Mouse (Mus musculus) heart, embryonic 11.5 days (tissue): ENCODE measurements around the gene Adipoq. TPM values are rescaled to one million over a fixed set of nuclear protein-coding genes. Genes with fewer than 3 reads are reported as not detected.
A peak's percentile ranks its signal among the peaks of the same experiment; 100 is the strongest.

ENCODE experiments used
- ATAC-seq: fragments of 200-750 bp; cut with Nextera tagmentation; replicated peaks from 2 replicates; pipeline ENCODE4 v1.8.0; 2017; ENCODE audit warnings: moderate library complexity; ENCODE audit not compliant: insufficient number of reproducible peaks, low FRiP score, low TSS enrichment
- H3K27ac ChIP-seq: fragments of 300-500 bp; sonication (generic); 2 replicates; pipeline ENCODE4 v1.5.1; 2014; ENCODE audit warnings: mild to moderate bottlenecking, low read depth, low read length
- H3K27me3 ChIP-seq: fragments of 300-500 bp; sonication (generic); 2 replicates; pipeline ENCODE4 v1.6.1; 2014; ENCODE audit warnings: mild to moderate bottlenecking, low read length, mixed read lengths; ENCODE audit not compliant: control insufficient read depth, insufficient read depth
- H3K36me3 ChIP-seq: fragments of 300-500 bp; sonication (generic); 2 replicates; pipeline ENCODE4 v1.6.1; 2014; ENCODE audit warnings: mild to moderate bottlenecking, low read length, moderate library complexity, mixed read lengths; ENCODE audit not compliant: control insufficient read depth, insufficient read depth
- H3K4me1 ChIP-seq: fragments of 300-500 bp; sonication (generic); 2 replicates; pipeline ENCODE4 v1.6.1; 2014; ENCODE audit warnings: low read length; ENCODE audit not compliant: control insufficient read depth, insufficient read depth
- H3K4me2 ChIP-seq: fragments of 300-500 bp; sonication (generic); 2 replicates; pipeline ENCODE4 v1.6.1; 2014; ENCODE audit warnings: mild to moderate bottlenecking, moderate library complexity
- H3K4me3 ChIP-seq: fragments of 300-500 bp; sonication (generic); 2 replicates; pipeline ENCODE4 v1.5.1; 2014; ENCODE audit warnings: low read depth, low read length
- H3K9ac ChIP-seq: fragments of 300-500 bp; sonication (generic); 2 replicates; pipeline ENCODE4 v1.6.1; 2014; ENCODE audit warnings: mild to moderate bottlenecking, low read depth, low read length, moderate library complexity
- H3K9me3 ChIP-seq: fragments of 300-500 bp; sonication (generic); replicated peaks from 2 replicates; pipeline ENCODE4 v1.6.1; 2016; ENCODE audit warnings: low read length; ENCODE audit not compliant: control insufficient read depth
- WGBS: fragments of 180-500 bp; shearing (Covaris S2); extraction: QIAGEN DNeasy Blood & Tissue Kit; methylation state at CpG from one replicate; pipeline ENCODE4 v1.1.7; 2014; ENCODE audit not compliant: insufficient replicate concordance; 5-methylcytosine and 5-hydroxymethylcytosine counted together
- polyA plus RNA-seq: library from polyadenylated mRNA; unstranded; fragments of >200 nt; fragmentation: Nextera tagmentation; extraction: Ambion mirVana; gene quantifications from 2 replicates; pipeline ENCODE4 v1.2.1, GENCODE M21; 2014

Gene Adipoq
- polyA plus RNA-seq, 1 experiment from 2014 or later, result 0.16 TPM

DNA sequence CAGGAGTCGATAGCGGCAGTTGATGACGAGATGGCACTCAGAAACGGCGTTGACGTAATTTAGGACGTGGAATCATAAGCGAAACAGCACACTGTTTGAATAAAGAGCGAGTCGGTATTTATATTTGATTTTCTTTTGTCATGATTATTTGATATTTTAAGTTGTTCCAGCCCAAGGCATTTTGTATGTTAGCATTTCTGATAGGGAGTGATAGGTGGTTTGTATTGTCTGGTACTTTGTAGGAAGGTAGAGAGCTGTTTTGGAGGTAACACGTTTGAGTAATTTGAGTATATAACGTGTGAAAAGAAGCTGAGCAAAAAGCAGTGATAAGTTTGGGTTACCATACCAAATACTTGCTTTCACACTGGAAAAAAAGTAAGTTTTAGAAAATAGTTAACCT lies 34.0 kb upstream of the Adipoq start:
- Histone ChIP-seq H3K4me2 (no peak overlapping the region), H3K4me3 (no peak overlapping the region), H3K9ac (no peak overlapping the region), H3K9me3 (no peaks in the 10 kb centered on the region), H3K27ac (no peak overlapping the region), H3K36me3 (peaks cover 39% of the 10 kb centered on the region), H3K27me3 (no peaks in the 10 kb centered on the region), H3K4me1 (peaks cover 14% of the 10 kb centered on the region)
- ATAC-seq, result no peak
- 82% methylated on average over 12 of the region's 12 CpGs for WGBS

DNA sequence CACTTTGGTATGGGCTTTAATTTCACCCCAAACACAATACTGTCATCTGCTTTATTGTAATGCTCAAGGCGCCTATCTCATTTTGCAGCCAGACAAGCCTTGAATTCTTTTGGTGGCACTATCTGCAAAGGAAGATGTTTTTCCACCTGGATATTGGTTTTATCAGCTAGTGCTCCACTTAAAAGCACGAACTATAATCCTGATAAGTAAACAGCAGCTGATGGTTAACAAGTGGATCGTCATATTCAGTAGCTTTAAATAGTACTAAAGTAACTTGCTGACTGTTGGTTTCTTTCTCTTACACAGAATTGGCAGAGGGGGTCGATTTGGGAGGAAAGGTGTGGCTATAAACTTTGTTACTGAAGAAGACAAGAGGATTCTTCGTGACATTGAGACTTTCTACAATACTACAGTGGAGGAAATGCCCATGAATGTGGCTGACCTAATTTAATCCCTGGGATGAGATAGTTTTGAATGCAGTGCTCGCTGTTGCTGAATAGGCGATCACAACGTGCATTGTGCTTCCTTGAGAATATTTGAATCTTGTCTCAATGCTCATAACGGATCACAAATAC lies 33.4 kb upstream of the Adipoq start:
- WGBS, result 44% methylated on average over 9 of the region's 9 CpGs
- Histone ChIP-seq H3K9ac (no peak overlapping the region), H3K4me1 (peaks cover 14% of the 10 kb centered on the region), H3K27me3 (no peaks in the 10 kb centered on the region), H3K9me3 (no peaks in the 10 kb centered on the region), H3K27ac (no peak overlapping the region), H3K36me3 (peaks cover 39% of the 10 kb centered on the region), H3K4me3 (no peak overlapping the region), H3K4me2 (no peak overlapping the region)
- no peak for ATAC-seq

DNA sequence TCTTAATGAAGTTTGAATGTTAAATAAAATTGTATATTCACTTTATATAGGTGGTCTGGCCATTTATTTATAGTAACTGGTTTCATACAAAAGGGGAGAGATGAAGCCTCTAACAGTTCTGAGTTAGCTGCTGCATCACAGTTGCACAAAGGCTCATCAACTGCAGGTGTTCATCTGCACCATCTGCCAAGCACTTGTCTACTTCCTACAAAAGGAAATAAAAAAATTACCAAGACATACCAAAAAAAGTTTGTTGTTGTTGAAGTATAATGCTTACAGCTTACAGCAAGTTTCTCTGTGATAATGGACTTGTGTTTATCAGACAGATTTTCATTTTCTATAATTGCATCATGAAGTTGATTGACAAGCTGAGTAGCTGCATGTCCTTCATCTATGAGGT lies 32.4 kb upstream of the Adipoq start:
- no peak for ATAC-seq
- Histone ChIP-seq H3K4me3 (no peak overlapping the region), H3K9ac (no peak overlapping the region), H3K4me2 (no peak overlapping the region), H3K27ac (no peak overlapping the region), H3K36me3 (peaks cover 37% of the 10 kb centered on the region), H3K9me3 (no peaks in the 10 kb centered on the region), H3K4me1 (peaks cover 14% of the 10 kb centered on the region), H3K27me3 (no peaks in the 10 kb centered on the region)

DNA sequence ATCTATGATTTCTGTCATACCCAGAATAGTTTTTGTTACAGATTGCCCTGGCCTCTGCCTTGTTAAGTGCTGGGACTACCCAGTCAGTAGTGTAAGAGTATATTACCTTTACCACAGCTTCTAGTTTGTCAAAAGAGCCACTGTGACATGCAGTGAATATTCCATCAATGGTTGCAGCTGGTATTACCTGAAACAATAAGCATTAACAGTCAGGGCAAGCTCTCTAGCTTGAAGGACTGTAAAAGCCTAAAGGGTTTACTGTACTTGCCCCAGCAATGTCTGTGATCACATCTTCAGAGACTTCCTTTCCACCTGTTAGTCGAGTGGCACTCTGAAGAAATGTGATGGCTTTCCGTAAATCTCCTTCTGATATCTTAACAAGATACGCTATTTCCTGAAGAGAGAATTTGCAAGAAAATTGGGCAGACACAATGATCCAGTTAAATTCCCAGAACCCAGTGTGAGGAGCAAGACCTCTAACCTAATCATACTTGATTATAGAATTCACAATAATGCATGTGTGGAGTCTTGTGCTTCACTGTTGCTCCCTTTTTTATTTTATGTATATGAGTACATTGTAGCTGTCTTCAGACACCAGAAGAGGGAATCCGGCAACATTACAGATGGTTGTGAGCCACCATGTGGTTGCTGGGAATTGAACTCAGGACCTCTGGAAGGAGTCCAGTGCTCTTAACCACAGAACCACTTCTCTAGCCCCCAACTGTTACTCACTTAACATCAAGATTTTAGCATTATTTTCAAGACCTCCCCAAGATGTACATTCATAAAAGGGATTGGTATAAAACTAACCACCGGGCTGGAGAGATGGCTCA lies 31.8 kb upstream of the Adipoq start:
- peaks cover 30% of the 10 kb centered on the region for H3K36me3 ChIP-seq
- ATAC-seq, result no peak
- no peaks in the 10 kb centered on the region for H3K9me3 ChIP-seq
- H3K27ac ChIP-seq, result no peak overlapping the region
- no peak overlapping the region for H3K9ac ChIP-seq
- 64% methylated on average over 5 of the region's 5 CpGs for WGBS
- H3K4me3 ChIP-seq, result no peak overlapping the region
- H3K27me3 ChIP-seq, result no peaks in the 10 kb centered on the region
- H3K4me1 ChIP-seq, result peaks cover 11% of the 10 kb centered on the region
- H3K4me2 ChIP-seq, result no peak overlapping the region

DNA sequence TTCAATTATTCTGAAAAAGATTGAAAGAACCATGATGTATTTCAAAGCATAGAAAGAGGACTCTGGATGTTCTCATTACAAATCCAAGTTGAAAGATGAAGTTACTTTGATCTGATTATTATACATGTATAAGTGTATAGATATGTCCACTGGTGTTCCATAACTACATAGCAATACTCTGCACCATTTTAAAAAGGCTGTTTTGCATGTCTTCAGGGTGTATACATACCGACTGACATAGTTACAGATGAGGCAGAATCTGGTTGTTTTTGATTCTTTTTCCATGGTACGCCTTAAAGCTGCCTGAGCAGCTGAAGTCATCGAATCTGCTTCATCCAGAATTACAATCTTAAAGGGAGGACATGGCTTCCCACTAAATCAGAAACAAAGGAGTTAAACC lies 30.9 kb upstream of the Adipoq start:
- H3K4me2 ChIP-seq, result no peak overlapping the region
- 89% methylated on average over 3 of the region's 3 CpGs for WGBS
- peaks cover 2% of the 10 kb centered on the region; the same call in 1 of the 2 replicates for H3K4me1 ChIP-seq
- H3K27ac ChIP-seq, result no peak overlapping the region
- H3K9ac ChIP-seq, result no peak overlapping the region
- 0 out of 2 replicates have a peak, but pooled peaks have one; percentile 26 for ATAC-seq
- H3K36me3 ChIP-seq, result peaks cover 25% of the 10 kb centered on the region
- no peaks in the 10 kb centered on the region for H3K27me3 ChIP-seq
- no peaks in the 10 kb centered on the region for H3K9me3 ChIP-seq
- H3K4me3 ChIP-seq, result no peak overlapping the region

DNA sequence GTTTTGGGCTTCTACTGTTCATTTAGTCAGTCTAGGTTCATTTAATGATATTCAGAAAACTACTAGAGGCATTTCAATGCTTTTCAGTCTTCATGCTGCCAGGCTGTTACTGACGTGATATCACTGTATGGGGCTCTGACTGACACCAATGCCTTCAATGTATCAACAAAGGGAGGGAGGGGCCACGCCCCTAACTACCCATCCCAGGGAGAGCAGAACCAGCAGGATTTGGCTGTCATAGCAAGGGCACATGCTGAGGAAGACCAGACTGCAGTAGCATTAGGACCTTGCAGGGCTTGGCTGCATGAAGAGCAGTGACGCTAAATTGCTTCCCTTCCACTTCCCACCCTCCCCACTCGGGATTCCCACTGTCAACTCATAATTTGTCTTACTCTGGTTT lies 29.2 kb upstream of the Adipoq start:
- Histone ChIP-seq H3K4me3 (no peak overlapping the region), H3K4me1 (no peaks in the 10 kb centered on the region; the same call in 1 of the 2 replicates), H3K9ac (no peak overlapping the region), H3K27me3 (no peaks in the 10 kb centered on the region), H3K27ac (no peak overlapping the region), H3K9me3 (no peaks in the 10 kb centered on the region), H3K4me2 (no peak overlapping the region), H3K36me3 (peaks cover 19% of the 10 kb centered on the region)
- 48% methylated on average over 4 of the region's 4 CpGs for WGBS
- no peak for ATAC-seq

DNA sequence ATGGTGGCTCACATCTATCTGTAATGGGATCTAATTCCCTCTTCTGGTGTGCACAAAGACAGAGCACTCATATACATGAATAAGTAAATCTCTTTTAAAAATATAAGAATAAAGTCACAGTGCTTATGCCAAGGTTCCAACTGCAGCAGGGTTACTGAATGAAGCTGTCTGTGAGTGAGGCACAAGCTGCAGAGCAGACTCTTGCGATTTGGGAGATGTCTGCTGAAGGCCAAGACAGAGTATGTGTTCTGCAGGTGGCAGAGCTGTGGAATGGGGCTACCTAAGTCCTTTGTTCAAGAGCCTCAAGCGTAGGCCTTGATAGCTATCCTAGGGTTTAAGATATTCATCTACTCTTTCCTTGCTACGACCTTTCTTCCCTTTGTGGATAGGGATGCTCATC lies 23.9 kb upstream of the Adipoq start:
- no peak overlapping the region for H3K27ac ChIP-seq
- no peak for ATAC-seq
- peaks cover 13% of the 10 kb centered on the region for H3K36me3 ChIP-seq
- H3K4me1 ChIP-seq, result no peaks in the 10 kb centered on the region
- H3K4me3 ChIP-seq, result no peak overlapping the region
- no peak overlapping the region for H3K4me2 ChIP-seq
- no peaks in the 10 kb centered on the region for H3K9me3 ChIP-seq
- 96% methylated on average over 3 of the region's 3 CpGs for WGBS
- H3K27me3 ChIP-seq, result no peaks in the 10 kb centered on the region
- H3K9ac ChIP-seq, result no peak overlapping the region

DNA sequence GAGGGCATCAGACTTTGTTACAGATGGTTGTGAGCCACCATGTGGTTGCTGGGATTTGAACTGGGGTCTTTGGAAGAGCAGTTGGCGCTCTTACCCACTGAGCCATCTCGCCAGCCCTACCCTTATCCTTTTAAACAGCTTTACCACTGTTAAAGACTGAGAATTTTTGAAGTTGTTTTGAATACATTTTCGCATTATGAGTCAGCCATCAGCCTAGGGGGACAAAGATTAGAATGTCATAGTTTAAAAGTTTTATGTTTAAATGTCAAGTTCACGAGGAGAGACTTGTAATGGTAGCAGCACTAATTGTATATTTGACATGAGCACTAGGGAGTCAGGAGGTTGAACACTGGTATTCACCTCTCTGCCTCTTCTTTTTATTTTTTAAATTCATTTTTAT lies 23.2 kb upstream of the Adipoq start:
- Histone ChIP-seq H3K9ac (no peak overlapping the region), H3K4me2 (no peak overlapping the region), H3K36me3 (peaks cover 13% of the 10 kb centered on the region), H3K4me3 (no peak overlapping the region), H3K27me3 (no peaks in the 10 kb centered on the region), H3K27ac (no peak overlapping the region), H3K4me1 (no peaks in the 10 kb centered on the region), H3K9me3 (no peaks in the 10 kb centered on the region)
- WGBS, result 90% methylated on average over 4 of the region's 4 CpGs
- ATAC-seq, result no peak

DNA sequence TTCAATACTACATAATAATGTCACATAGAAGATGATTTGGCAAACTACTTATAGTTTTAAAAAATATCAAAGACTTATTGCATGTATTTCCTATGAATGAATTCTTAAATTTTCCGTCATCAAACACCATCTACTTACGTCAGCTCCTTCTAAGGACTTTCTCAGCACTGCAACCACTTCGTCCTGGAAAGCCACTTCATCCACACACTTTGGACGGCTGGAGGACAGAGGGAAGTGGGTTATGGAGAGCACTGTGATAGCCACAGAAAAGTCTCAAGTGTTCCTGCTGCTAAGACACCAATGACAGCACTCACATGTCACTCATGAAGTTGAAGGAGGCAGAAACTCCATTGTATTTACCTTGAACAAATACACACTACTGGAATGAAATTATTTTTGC lies 21.9 kb upstream of the Adipoq start:
- H3K4me2 ChIP-seq, result no peak overlapping the region
- peaks cover 13% of the 10 kb centered on the region for H3K36me3 ChIP-seq
- H3K9me3 ChIP-seq, result no peaks in the 10 kb centered on the region
- no peak overlapping the region for H3K4me3 ChIP-seq
- ATAC-seq, result no peak
- WGBS, result 82% methylated on average over 4 of the region's 4 CpGs
- no peaks in the 10 kb centered on the region for H3K27me3 ChIP-seq
- no peak overlapping the region for H3K9ac ChIP-seq
- peaks cover 8% of the 10 kb centered on the region for H3K4me1 ChIP-seq
- no peak overlapping the region for H3K27ac ChIP-seq
